Mouse (Mus musculus): ENCODE measurements around the gene Cdyl2.

The Cdyl2 gene

GRCm38 (mm10) chr8:116732684-116733647 lies at the start of gene Cdyl2:
Cdyl2 (minus strand) TSS chr8:116732991.
- DNase-seq (ENCODE audit: low spot score): peak; percentile 61

- DNase-seq (ENCODE audit: low spot score): no peak
These were observed 47.8 kb upstream of the Cdyl2 start for GRCm38 (mm10) chr8:116780594-116780993.

GRCm38 (mm10) chr8:116774220-116774619 lies 41.4 kb upstream of the Cdyl2 start:
- no peak for DNase-seq (ENCODE audit: low spot score)

GRCm38 (mm10) chr8:116772727-116773126 lies 39.9 kb upstream of the Cdyl2 start:
- no peak for DNase-seq (ENCODE audit: low spot score)

- DNase-seq (ENCODE audit: low spot score): no peak
These were observed 39.1 kb upstream of the Cdyl2 start for GRCm38 (mm10) chr8:116771797-116772343.

GRCm38 (mm10) chr8:116770756-116771155 lies 38.0 kb upstream of the Cdyl2 start:
- no peak for DNase-seq (ENCODE audit: low spot score)

GRCm38 (mm10) chr8:116756174-116756573 lies 23.4 kb upstream of the Cdyl2 start:
- DNase-seq (ENCODE audit: low spot score): no peak

GRCm38 (mm10) chr8:116755557-116755956 lies 22.8 kb upstream of the Cdyl2 start:
- DNase-seq (ENCODE audit: low spot score): no peak

- DNase-seq (ENCODE audit: low spot score): no peak
These were observed 7.9 kb upstream of the Cdyl2 start for GRCm38 (mm10) chr8:116740726-116741125.

- DNase-seq (ENCODE audit: low spot score): no peak
These were observed 2.5 kb upstream of the Cdyl2 start for GRCm38 (mm10) chr8:116735306-116735705.

GRCm38 (mm10) chr8:116734176-116734575 lies 1.4 kb upstream of the Cdyl2 start:
- DNase-seq (ENCODE audit: low spot score): no peak

GRCm38 (mm10) chr8:116733648-116734014 lies 840 bp upstream of the Cdyl2 start:
- DNase-seq (ENCODE audit: low spot score): no peak

- no peak for DNase-seq (ENCODE audit: low spot score)
These were observed 661 bp downstream of the Cdyl2 start for GRCm38 (mm10) chr8:116731976-116732683.

- no peak for DNase-seq (ENCODE audit: low spot score)
These were observed 11.3 kb downstream of the Cdyl2 start for GRCm38 (mm10) chr8:116721451-116721850.

- DNase-seq (ENCODE audit: low spot score): no peak
These were observed 25.3 kb downstream of the Cdyl2 start for GRCm38 (mm10) chr8:116707496-116707895.

GRCm38 (mm10) chr8:116702501-116702900 lies 30.3 kb downstream of the Cdyl2 start:
- no peak for DNase-seq (ENCODE audit: low spot score)

- no peak for DNase-seq (ENCODE audit: low spot score)
These were observed 39.9 kb downstream of the Cdyl2 start for GRCm38 (mm10) chr8:116692931-116693330.

GRCm38 (mm10) chr8:116689741-116690140 lies 43.0 kb downstream of the Cdyl2 start:
- DNase-seq (ENCODE audit: low spot score): no peak

GRCm38 (mm10) chr8:116676174-116676573 lies 56.6 kb downstream of the Cdyl2 start:
- no peak for DNase-seq (ENCODE audit: low spot score)

GRCm38 (mm10) chr8:116673966-116674805 lies 58.6 kb downstream of the Cdyl2 start:
- DNase-seq (ENCODE audit: low spot score): no peak

- no peak for DNase-seq (ENCODE audit: low spot score)
These were observed 59.3 kb downstream of the Cdyl2 start for GRCm38 (mm10) chr8:116673493-116673892.

- no peak for DNase-seq (ENCODE audit: low spot score)
These were observed 59.7 kb downstream of the Cdyl2 start for GRCm38 (mm10) chr8:116673052-116673451.

Data from ovary, postnatal 10 days (tissue).